Mouse (Mus musculus) liver, adult 2 months (tissue): ENCODE data around the gene Tsfm.

ENCODE experiments used
- CTCF ChIP-seq: fragments of 200-500 bp; IDR thresholded peaks from 2 replicates; pipeline ENCODE4 v1.5.1; 2011; ENCODE audit warnings: low read depth, low read length, control low read depth
- POLR2A ChIP-seq: fragments of 200-500 bp; IDR thresholded peaks from 2 replicates; pipeline ENCODE4 v1.6.1; 2011; ENCODE audit warnings: low read length, control low read depth; ENCODE audit not compliant: insufficient read depth; ENCODE audit errors: extremely low read depth

GRCm38 (mm10) chr10:126980933-126981530, 49.6 kb downstream of the Tsfm start:
- TF ChIP-seq CTCF (no peak), POLR2A (no peak)
